Mouse (Mus musculus) limb, embryonic 15.5 days (tissue): ENCODE measurements around the gene Celsr1. TPM values are rescaled to one million over a fixed set of nuclear protein-coding genes. Genes with fewer than 3 reads are reported as not detected.

ENCODE experiments used
- ATAC-seq: fragments of 200-750 bp; cut with Nextera tagmentation; 2 replicates; pipeline ENCODE4 v1.8.0; 2017; ENCODE audit warnings: low read depth, moderate TSS enrichment; ENCODE audit not compliant: insufficient number of reproducible peaks, low FRiP score, low TSS enrichment
- H3K27ac ChIP-seq: fragments of 300-500 bp; sonication (generic); 2 replicates; pipeline ENCODE4 v1.5.1; 2015; ENCODE audit warnings: moderate library complexity, mild to moderate bottlenecking, inconsistent platforms
- H3K27me3 ChIP-seq: fragments of 300-500 bp; sonication (generic); 2 replicates; pipeline ENCODE4 v1.6.1; 2015; ENCODE audit warnings: inconsistent platforms
- H3K36me3 ChIP-seq: fragments of 300-500 bp; sonication (generic); 2 replicates; pipeline ENCODE4 v1.6.1; 2015; ENCODE audit warnings: inconsistent platforms
- H3K4me1 ChIP-seq: fragments of 300-500 bp; sonication (generic); 2 replicates; pipeline ENCODE4 v1.6.1; 2015; ENCODE audit warnings: inconsistent platforms
- H3K4me2 ChIP-seq: fragments of 300-500 bp; sonication (generic); 2 replicates; pipeline ENCODE4 v1.6.1; 2015; ENCODE audit warnings: mild to moderate bottlenecking, inconsistent platforms
- H3K4me3 ChIP-seq: fragments of 300-500 bp; sonication (generic); 2 replicates; pipeline ENCODE4 v1.5.1; 2015; ENCODE audit warnings: mild to moderate bottlenecking, inconsistent platforms
- H3K9ac ChIP-seq: fragments of 300-500 bp; sonication (generic); 2 replicates; pipeline ENCODE4 v1.6.1; 2015; ENCODE audit warnings: inconsistent platforms
- H3K9me3 ChIP-seq: fragments of 300-500 bp; sonication (generic); 2 replicates; pipeline ENCODE4 v1.6.1; 2016; ENCODE audit warnings: inconsistent platforms
- WGBS: fragments of 180-500 bp; shearing (Covaris S2); methylation state at CpG from one replicate; pipeline ENCODE4 v1.1.7; 2015; 5-methylcytosine and 5-hydroxymethylcytosine counted together
- polyA plus RNA-seq: library from polyadenylated mRNA; unstranded; fragments of >200 nt; fragmentation: Nextera tagmentation; extraction: Ambion mirVana; gene quantifications from 2 replicates; pipeline ENCODE4 v1.2.1, GENCODE M21; 2015

Celsr1 gene
- polyA plus RNA-seq, 1 experiment from 2014 or later, result 3.6 TPM

- Histone ChIP-seq H3K4me1 (peaks cover 26% of the 10 kb centered on the region), H3K9me3 (no peaks in the 10 kb centered on the region)
- 70% methylated on average over 20 of the region's 20 CpGs for WGBS
These were observed 41.9 kb upstream of the Celsr1 start for GRCm38 (mm10) chr15:86075305-86076047.

GRCm38 (mm10) chr15:86074171-86074937, 40.8 kb upstream of the Celsr1 start:
- Histone ChIP-seq H3K4me2 (no peak overlapping the region), H3K36me3 (0 out of 2 replicates have a peak, but pooled peaks cover 2% of the 10 kb centered on the region), H3K27ac (peak overlapping the region; percentile 57; the same call in 1 of the 2 replicates), H3K9ac (no peak overlapping the region), H3K9me3 (no peaks in the 10 kb centered on the region), H3K4me1 (peaks cover 25% of the 10 kb centered on the region), H3K27me3 (no peaks in the 10 kb centered on the region), H3K4me3 (no peak overlapping the region)
- WGBS, result 80% methylated on average over 16 of the region's 16 CpGs
- no peak for ATAC-seq

More at GRCm38 (mm10) chr15:86075305-86076047, 41.9 kb upstream of the Celsr1 start:
- H3K27ac ChIP-seq, result no peak overlapping the region
- H3K9ac ChIP-seq, result no peak overlapping the region
- H3K4me3 ChIP-seq, result no peak overlapping the region
- H3K36me3 ChIP-seq, result 0 out of 2 replicates have a peak, but pooled peaks cover 2% of the 10 kb centered on the region
- no peak overlapping the region for H3K4me2 ChIP-seq
- H3K27me3 ChIP-seq, result no peaks in the 10 kb centered on the region
- no peak for ATAC-seq

GRCm38 (mm10) chr15:86071166-86071565, 37.6 kb upstream of the Celsr1 start:
- Histone ChIP-seq H3K9ac (no peak overlapping the region), H3K27ac (no peak overlapping the region), H3K4me3 (no peak overlapping the region), H3K9me3 (no peaks in the 10 kb centered on the region), H3K27me3 (no peaks in the 10 kb centered on the region), H3K4me1 (peaks cover 38% of the 10 kb centered on the region), H3K4me2 (no peak overlapping the region), H3K36me3 (0 out of 2 replicates have a peak, but pooled peaks cover 2% of the 10 kb centered on the region)
- ATAC-seq, result no peak
- 54% methylated on average over 1 of the region's 1 CpGs for WGBS

- H3K4me2 ChIP-seq, result no peak overlapping the region
- H3K27ac ChIP-seq, result no peak overlapping the region; the same call in 1 of the 2 replicates
- H3K27me3 ChIP-seq, result no peaks in the 10 kb centered on the region
- H3K9me3 ChIP-seq, result no peaks in the 10 kb centered on the region
- no peak for ATAC-seq
- no peak overlapping the region for H3K9ac ChIP-seq
- no peak overlapping the region for H3K4me3 ChIP-seq
- peaks cover 30% of the 10 kb centered on the region for H3K4me1 ChIP-seq
- 63% methylated on average over 11 of the region's 11 CpGs for WGBS
- H3K36me3 ChIP-seq, result 0 out of 2 replicates have a peak, but pooled peaks cover 2% of the 10 kb centered on the region
These were observed 36.8 kb upstream of the Celsr1 start for GRCm38 (mm10) chr15:86070368-86070767.

- Histone ChIP-seq H3K36me3 (no peaks in the 10 kb centered on the region), H3K4me2 (no peak overlapping the region), H3K27ac (peak overlapping the region; percentile 24; the same call in 1 of the 2 replicates), H3K27me3 (no peaks in the 10 kb centered on the region), H3K9me3 (no peaks in the 10 kb centered on the region), H3K4me1 (peaks cover 29% of the 10 kb centered on the region), H3K9ac (no peak overlapping the region), H3K4me3 (no peak overlapping the region)
- WGBS, result 82% methylated on average over 10 of the region's 10 CpGs
- no peak for ATAC-seq
These were observed 35.6 kb upstream of the Celsr1 start for GRCm38 (mm10) chr15:86069011-86069791.

GRCm38 (mm10) chr15:86067941-86068495, 34.4 kb upstream of the Celsr1 start:
- no peak overlapping the region for H3K4me2 ChIP-seq
- H3K27ac ChIP-seq, result no peak overlapping the region
- no peak for ATAC-seq
- no peaks in the 10 kb centered on the region for H3K27me3 ChIP-seq
- no peaks in the 10 kb centered on the region for H3K9me3 ChIP-seq
- H3K4me3 ChIP-seq, result no peak overlapping the region
- no peaks in the 10 kb centered on the region for H3K36me3 ChIP-seq
- peaks cover 29% of the 10 kb centered on the region for H3K4me1 ChIP-seq
- no peak overlapping the region for H3K9ac ChIP-seq
- WGBS, result 57% methylated on average over 4 of the region's 4 CpGs

- H3K27ac ChIP-seq, result no peak overlapping the region
- peak; percentile 37; the same call in 1 of the 2 replicates for ATAC-seq
- H3K4me3 ChIP-seq, result no peak overlapping the region
- no peak overlapping the region for H3K9ac ChIP-seq
- H3K4me2 ChIP-seq, result no peak overlapping the region
- H3K27me3 ChIP-seq, result no peaks in the 10 kb centered on the region
- H3K4me1 ChIP-seq, result peaks cover 32% of the 10 kb centered on the region
- no peaks in the 10 kb centered on the region for H3K36me3 ChIP-seq
- no peaks in the 10 kb centered on the region for H3K9me3 ChIP-seq
- WGBS, result 36% methylated on average over 6 of the region's 6 CpGs
These were observed 34.0 kb upstream of the Celsr1 start for GRCm38 (mm10) chr15:86067581-86067910.

GRCm38 (mm10) chr15:86066836-86067580, 33.4 kb upstream of the Celsr1 start:
- no peak overlapping the region for H3K27ac ChIP-seq

GRCm38 (mm10) chr15:86065367-86065766, 31.8 kb upstream of the Celsr1 start:
- no peak overlapping the region for H3K9ac ChIP-seq
- H3K4me2 ChIP-seq, result no peak overlapping the region
- peaks cover 47% of the 10 kb centered on the region for H3K4me1 ChIP-seq
- H3K27ac ChIP-seq, result no peak overlapping the region
- WGBS, result 91% methylated on average over 4 of the region's 4 CpGs
- H3K27me3 ChIP-seq, result no peaks in the 10 kb centered on the region
- H3K36me3 ChIP-seq, result no peaks in the 10 kb centered on the region
- no peaks in the 10 kb centered on the region for H3K9me3 ChIP-seq
- no peak for ATAC-seq
- no peak overlapping the region for H3K4me3 ChIP-seq

More at GRCm38 (mm10) chr15:86066836-86067580, 33.4 kb upstream of the Celsr1 start:
- Histone ChIP-seq H3K4me1 (peaks cover 32% of the 10 kb centered on the region), H3K27me3 (no peaks in the 10 kb centered on the region), H3K4me3 (no peak overlapping the region), H3K4me2 (no peak overlapping the region), H3K36me3 (no peaks in the 10 kb centered on the region), H3K9ac (no peak overlapping the region), H3K9me3 (no peaks in the 10 kb centered on the region)
- WGBS, result 53% methylated on average over 13 of the region's 14 CpGs
- ATAC-seq, result 0 out of 2 replicates have a peak, but pooled peaks have one; percentile 16

- H3K36me3 ChIP-seq, result no peaks in the 10 kb centered on the region
- ATAC-seq, result no peak
- H3K9ac ChIP-seq, result no peak overlapping the region
- H3K4me2 ChIP-seq, result no peak overlapping the region
- no peak overlapping the region for H3K4me3 ChIP-seq
- H3K27me3 ChIP-seq, result no peaks in the 10 kb centered on the region
- 75% methylated on average over 3 of the region's 3 CpGs for WGBS
- H3K4me1 ChIP-seq, result peaks cover 48% of the 10 kb centered on the region
- no peak overlapping the region for H3K27ac ChIP-seq
- no peaks in the 10 kb centered on the region for H3K9me3 ChIP-seq
These were observed 31.3 kb upstream of the Celsr1 start for GRCm38 (mm10) chr15:86064850-86065229.
